Mouse (Mus musculus) gastrocnemius, adult 18-20 months (tissue): ENCODE data around the gene Gm20503. TPM values are rescaled to one million over a fixed set of nuclear protein-coding genes. Genes with fewer than 3 reads are reported as not detected.

Source experiments
- DNase-seq: peaks from one replicate; pipeline ENCODE4 v3.0.0; 2021; ENCODE audit warnings: low spot score
- long read RNA-seq, 2 experiments: library from polyadenylated mRNA; stranded (forward); transcript quantifications; one replicate each; pipeline ENCODE4 v2.0.0; 2021
- total RNA-seq, 2 experiments: library from RNA; stranded (reverse); gene quantifications; 2 replicates each; pipeline ENCODE4 v1.2.3; 2021

Gene Gm20503
- not detected for total RNA-seq
- long read RNA-seq, experiment 1, partial matches to known transcripts = 0 of 1 reads
- long read RNA-seq, experiment 1, other reads (novel, unspliced or antisense) = 1 of 1 reads
- long read RNA-seq, experiment 2 = 0 reads

- peak; percentile 91 for DNase-seq
These were observed at the start of gene Gm20503 for GRCm38 (mm10) chr4:59002948-59003805. Gene Gm20503 (plus strand): TSS chr4:59003210.

DNA sequence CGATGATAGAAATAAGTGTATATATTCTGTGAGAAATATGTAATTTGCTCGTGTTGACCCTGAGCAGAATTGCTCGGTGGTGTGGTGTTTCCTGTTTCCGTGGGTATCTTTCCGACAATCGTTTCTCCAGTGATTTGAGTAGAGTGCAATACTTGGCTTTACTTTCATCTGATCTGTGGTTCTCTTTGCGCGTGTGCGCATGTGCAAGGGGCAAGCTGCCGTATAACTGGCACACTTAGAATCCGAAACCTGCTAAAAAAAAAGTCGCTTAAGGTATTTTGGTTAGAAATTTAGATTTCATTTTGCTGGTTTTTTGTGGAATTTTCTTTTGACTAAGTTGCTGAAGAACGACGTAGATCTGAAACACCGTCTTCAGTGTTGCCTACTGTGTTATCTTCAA, 41.3 kb upstream of the Gm20503 start:
- DNase-seq = no peak

DNA sequence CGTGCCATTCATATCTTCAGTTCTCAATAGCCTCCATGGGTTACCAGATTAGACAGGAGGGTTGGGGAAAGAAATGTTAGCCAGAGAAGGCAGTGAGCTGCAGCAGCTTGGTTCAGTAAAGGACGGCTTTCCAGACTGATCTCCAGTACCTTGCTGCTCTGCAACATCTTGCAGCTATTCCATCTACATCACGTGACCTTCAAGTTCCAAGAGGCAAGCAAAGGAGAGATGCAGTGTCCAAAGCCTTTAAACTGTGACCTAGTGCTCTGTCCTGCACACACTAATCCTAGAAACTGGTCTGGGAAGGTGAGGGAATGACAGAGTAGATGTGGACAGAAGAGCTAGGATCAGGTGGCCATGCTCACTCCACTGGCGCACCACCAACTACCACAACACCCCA, 39.7 kb upstream of the Gm20503 start:
- no peak for DNase-seq

DNA sequence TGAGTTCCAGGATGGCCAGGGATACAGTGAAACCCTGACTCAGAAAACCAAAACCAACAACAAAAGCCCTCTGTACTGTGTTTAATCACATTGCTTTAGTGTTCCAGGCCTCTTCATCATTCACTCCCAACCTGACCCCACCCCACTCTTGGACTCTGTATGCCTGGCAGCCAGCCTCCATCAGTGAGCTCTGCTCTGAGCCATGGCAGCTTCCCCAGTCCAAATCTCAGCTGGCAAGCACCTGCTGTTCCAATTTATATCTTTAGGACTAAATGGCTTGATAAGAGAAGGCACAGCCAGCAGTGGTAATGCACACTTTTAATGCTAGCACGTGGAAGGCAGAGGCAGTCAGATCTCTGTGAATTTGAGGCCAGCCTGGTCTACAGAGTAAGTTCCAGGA, 37.9 kb upstream of the Gm20503 start:
- no peak for DNase-seq

- no peak for DNase-seq
These were observed 32.3 kb upstream of the Gm20503 start for GRCm38 (mm10) chr4:58970678-58971077.

DNA sequence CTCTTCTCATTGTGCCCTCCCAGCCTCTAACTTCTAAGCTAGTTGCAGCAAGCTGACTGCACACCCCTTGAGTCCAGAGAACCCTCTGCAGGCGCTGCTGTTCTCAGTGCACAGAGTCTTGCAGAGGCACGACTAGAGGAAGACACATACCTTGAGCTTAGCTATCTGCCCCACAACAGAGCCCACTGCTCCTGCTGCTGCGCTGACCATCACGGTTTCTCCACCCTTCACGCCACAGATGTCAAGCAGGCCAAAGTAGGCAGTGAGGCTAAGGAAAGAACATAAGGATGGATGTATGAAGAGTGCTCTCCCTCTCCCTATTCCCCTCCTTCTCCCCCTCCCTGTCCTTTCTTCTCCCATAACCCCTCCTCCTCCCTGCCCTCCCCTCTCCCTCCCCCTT, 27.3 kb upstream of the Gm20503 start:
- DNase-seq = no peak

DNA sequence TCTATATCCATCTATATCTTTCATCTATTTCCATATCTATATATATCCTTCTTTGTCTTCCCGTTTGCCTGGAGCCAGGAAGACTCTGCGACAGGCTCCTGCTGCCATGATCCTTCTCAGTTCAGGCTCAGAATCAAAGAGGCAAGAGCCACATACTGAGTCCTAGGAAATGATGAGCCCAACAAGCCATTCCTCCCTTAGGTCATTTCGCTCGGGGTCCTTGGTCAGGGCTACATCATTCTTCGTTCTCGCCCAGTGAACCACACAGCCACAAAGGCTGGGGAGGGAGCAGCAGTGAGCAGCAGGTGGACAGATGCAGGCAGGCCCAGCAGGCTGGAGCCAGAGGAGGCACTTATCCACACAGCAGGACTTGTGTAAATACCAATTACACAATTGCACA, 21.6 kb upstream of the Gm20503 start:
- no peak for DNase-seq

DNA sequence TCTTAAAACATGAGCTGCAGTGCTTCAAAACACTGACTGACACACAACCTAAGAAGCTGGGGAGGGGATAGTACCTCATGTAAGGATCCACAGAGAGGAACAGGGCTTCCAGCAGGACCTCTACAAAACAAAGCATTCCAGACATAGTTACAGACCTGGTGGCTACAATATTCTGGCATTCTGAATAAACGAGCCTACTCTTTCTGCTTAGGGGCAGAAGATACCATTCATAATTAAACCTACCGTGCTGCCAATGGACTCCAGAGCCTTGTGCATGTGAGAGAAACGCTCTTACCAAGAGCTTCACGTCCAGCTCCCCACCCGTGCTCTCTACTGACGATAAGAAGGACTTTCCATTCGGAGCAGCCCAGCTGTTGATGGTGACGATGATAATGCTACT, 20.2 kb upstream of the Gm20503 start:
- no peak for DNase-seq

- DNase-seq = peak; percentile 64
These were observed 17.8 kb upstream of the Gm20503 start for GRCm38 (mm10) chr4:58985157-58985648.

- peak; percentile 77 for DNase-seq
These were observed 16.3 kb upstream of the Gm20503 start, which contains the start of gene Ptgr1 for GRCm38 (mm10) chr4:58986540-58987190. Gene Ptgr1 (minus strand): TSS chr4:58987119.

- DNase-seq = no peak
These were observed 13.6 kb upstream of the Gm20503 start for GRCm38 (mm10) chr4:58989303-58989898.

- DNase-seq = no peak
These were observed 12.2 kb upstream of the Gm20503 start for GRCm38 (mm10) chr4:58990609-58991434.

DNA sequence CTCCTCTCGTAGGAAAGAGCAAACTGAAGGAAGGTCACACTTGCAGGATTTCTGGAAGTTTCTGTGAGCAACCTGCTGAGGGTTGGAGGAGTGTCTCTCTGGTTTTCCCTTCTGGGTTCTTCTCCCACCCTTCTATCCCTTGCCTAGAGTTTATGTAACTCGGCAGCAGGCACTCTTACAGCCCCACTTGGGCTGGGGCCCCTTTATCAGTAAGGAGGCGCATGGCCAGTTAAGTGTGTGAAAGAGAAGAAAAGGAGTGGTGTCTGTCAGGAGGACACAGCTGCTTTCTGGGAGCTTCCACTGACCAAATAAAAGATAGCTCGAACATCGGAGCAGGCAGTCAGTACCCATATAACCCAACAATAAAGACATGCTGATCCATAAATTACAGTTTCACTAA, 10.8 kb upstream of the Gm20503 start:
- no peak for DNase-seq

DNA sequence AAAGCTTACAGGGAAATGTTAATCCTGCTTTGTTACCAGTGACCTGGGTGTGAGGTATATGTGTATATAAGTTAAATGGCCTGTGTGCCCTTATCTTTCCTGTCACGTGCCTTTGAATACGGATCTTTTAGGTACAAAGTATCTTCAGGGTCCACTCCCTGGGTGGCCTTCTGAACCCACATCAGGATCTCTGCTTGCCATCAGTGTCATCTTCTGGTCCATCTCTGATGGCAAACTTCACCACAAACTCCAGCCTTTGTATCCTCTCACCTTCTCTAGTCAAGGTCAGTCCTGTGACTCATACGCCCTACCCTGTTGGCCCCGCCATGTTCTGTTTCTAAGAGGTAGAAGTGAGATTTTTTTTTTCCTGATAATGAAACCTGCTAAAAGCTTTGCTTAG, 8.2 kb upstream of the Gm20503 start, which contains the start of gene Dnajc25:
Gene Dnajc25 (plus strand): TSS at position 301 of the 400 bp plus-strand sequence.
- no peak for DNase-seq

DNA sequence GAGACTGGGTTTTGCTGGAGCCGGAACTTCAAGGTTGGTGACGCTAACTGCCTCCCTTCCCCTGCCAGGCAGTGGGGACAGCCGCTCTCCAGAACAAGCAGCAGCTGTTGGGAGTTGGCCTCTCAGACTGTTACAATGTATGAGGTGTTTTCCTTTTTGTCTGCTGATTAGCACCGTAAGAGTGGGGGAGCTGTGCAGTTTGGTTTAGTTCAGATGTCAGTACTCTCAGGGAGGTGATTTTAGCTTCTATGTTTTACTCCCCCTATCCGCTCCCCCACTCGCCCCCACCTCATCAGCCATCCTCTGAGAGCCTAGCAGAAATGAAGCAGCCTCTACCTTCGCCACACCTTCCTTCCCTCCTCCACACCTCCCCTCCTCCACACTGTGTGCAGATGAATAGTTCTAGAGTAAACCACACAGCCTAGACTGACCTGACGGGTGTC, 7.7 kb upstream of the Gm20503 start:
- DNase-seq = no peak

DNA sequence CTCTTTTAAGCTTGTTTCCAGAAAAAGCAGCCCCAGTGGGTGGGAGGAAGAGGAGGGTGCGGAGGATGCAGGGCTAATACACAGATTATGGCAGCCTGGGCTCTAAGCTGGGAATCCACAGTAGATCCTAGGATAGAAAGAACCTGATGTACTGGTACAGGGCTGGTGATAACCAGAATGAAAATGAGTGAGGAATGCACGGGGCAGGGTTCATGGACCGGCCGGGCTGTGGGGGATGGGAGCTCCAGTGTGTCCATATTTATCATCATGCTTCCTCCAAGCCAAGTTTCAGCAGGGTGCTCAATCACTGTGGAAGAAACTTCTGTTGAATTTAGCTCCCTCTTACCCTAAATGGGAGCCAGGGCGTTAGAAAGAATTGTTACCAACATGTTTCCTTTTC, 5.9 kb upstream of the Gm20503 start:
- no peak for DNase-seq

DNA sequence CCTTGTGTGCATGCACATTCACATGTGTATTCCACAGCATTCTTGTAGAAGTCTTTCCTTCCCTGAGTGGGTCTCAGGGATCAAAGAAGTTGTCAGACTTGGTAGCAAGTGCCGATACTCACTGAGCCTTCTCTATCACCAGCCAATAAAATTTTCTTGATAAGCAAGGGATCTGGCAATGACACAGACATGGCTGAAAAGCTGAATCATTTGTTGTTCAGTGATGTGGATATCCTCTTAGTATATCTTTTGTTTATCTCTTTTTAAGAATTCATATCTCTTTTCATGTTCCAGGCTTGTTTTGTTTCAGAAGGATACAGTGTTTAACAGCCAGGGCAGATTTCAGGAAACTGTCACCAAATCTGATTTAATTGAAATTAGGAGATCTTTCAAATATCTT, 4.3 kb upstream of the Gm20503 start:
- DNase-seq = no peak

- peak; percentile 78 for DNase-seq
These were observed 3.3 kb upstream of the Gm20503 start for GRCm38 (mm10) chr4:58999686-59000085.

DNA sequence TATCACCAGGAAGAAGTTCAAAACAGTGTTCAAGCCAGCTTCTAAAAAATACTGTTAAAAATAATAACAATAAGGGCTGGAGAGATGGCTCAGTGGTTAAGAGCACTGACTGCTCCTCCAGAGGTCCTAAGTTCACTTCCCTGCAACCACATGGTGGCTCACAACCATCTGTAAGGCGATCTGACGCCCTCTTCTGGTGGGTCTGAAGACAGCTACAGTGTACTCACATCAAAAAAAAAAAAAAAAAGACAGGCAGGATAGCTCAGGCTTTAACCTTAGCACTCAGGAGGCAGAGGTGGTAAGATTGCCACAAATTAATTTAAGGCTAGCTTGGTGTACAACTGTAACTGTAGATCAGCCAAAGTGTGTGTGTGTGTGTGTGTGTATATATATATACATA, 2.4 kb upstream of the Gm20503 start:
- no peak for DNase-seq

GRCm38 (mm10) chr4:59003806-59004200, 793 bp downstream of the Gm20503 start:
- no peak for DNase-seq

- DNase-seq = no peak
These were observed 3.2 kb downstream of the Gm20503 start for GRCm38 (mm10) chr4:59006211-59006610.
